Mouse (Mus musculus) limb, embryonic 13.5 days (tissue): Measurements from ENCODE around the gene Aph1b. TPM values are rescaled to one million over a fixed set of nuclear protein-coding genes. Genes with fewer than 3 reads are reported as not detected.
"Not testable (repeated sequence)": the region's sequence is repeated elsewhere in the genome, so short reads cannot be mapped to it uniquely, and the experiment has no call there.

Source experiments
- ATAC-seq: fragments of 200-750 bp; cut with Nextera tagmentation; 2 replicates; pipeline ENCODE4 v1.8.0; 2017; ENCODE audit warnings: low read depth, moderate number of reproducible peaks, moderate TSS enrichment; ENCODE audit not compliant: low FRiP score
- H3K27ac ChIP-seq: fragments of 300-500 bp; sonication (generic); 2 replicates; pipeline ENCODE4 v1.5.1; 2015; ENCODE audit warnings: inconsistent platforms, mild to moderate bottlenecking, moderate library complexity
- H3K27me3 ChIP-seq: fragments of 300-500 bp; sonication (generic); 2 replicates; pipeline ENCODE4 v1.6.1; 2015; ENCODE audit warnings: mild to moderate bottlenecking, inconsistent platforms
- H3K36me3 ChIP-seq: fragments of 300-500 bp; sonication (generic); 2 replicates; pipeline ENCODE4 v1.6.1; 2015; ENCODE audit warnings: inconsistent platforms, mild to moderate bottlenecking, moderate library complexity
- H3K4me1 ChIP-seq: fragments of 300-500 bp; sonication (generic); 2 replicates; pipeline ENCODE4 v1.6.1; 2015; ENCODE audit warnings: inconsistent platforms
- H3K4me2 ChIP-seq: fragments of 300-500 bp; sonication (generic); replicated peaks from 2 replicates; pipeline ENCODE4 v1.6.1; 2015; ENCODE audit warnings: inconsistent platforms, mild to moderate bottlenecking, moderate library complexity
- H3K4me3 ChIP-seq: fragments of 300-500 bp; sonication (generic); 2 replicates; pipeline ENCODE4 v1.5.1; 2015; ENCODE audit warnings: moderate library complexity, mild to moderate bottlenecking, inconsistent platforms
- H3K9ac ChIP-seq: fragments of 300-500 bp; sonication (generic); 2 replicates; pipeline ENCODE4 v1.6.1; 2015; ENCODE audit warnings: mild to moderate bottlenecking, inconsistent platforms
- H3K9me3 ChIP-seq: fragments of 300-500 bp; sonication (generic); 2 replicates; pipeline ENCODE4 v1.6.1; 2016; ENCODE audit warnings: inconsistent platforms
- WGBS: fragments of 180-500 bp; shearing (Covaris S2); methylation state at CpG from one replicate; pipeline ENCODE4 v1.1.7; 2015; 5-methylcytosine and 5-hydroxymethylcytosine counted together
- polyA plus RNA-seq: library from polyadenylated mRNA; unstranded; fragments of >200 nt; fragmentation: Nextera tagmentation; extraction: Ambion mirVana; gene quantifications from 2 replicates; pipeline ENCODE4 v1.2.1, GENCODE M21; 2015

Aph1b gene
- polyA plus RNA-seq, 1 experiment from 2014 or later = 10.8 TPM

- 63% methylated on average over 5 of the region's 5 CpGs for WGBS
- H3K9ac ChIP-seq = peak within 1 kb of the TSS; percentile 80
- H3K4me1 ChIP-seq = peaks cover 14% of the 10 kb centered on the region
- ATAC-seq = no peak
- H3K9me3 ChIP-seq = no peaks in the 10 kb centered on the region
- H3K27ac ChIP-seq = peak within 1 kb of the TSS; percentile 34; the same call in 1 of the 2 replicates
- H3K4me3 ChIP-seq = peak within 1 kb of the TSS; percentile 69
- H3K36me3 ChIP-seq = no peaks in the 10 kb centered on the region
- H3K27me3 ChIP-seq = 0 out of 2 replicates have a peak, but pooled peaks cover 3% of the 10 kb centered on the region
- peak within 1 kb of the TSS; percentile 86 for H3K4me2 ChIP-seq
These were observed 1.4 kb upstream of the Aph1b start, which contains the start of gene Gm10647 for GRCm38 (mm10) chr9:66796739-66797138. Gm10647 (plus strand) TSS chr9:66797039.

GRCm38 (mm10) chr9:66794629-66795463 is 444 bp downstream of the Aph1b start:
- Histone ChIP-seq H3K36me3 (peaks cover 6% of the 10 kb centered on the region; the same call in 1 of the 2 replicates), H3K9me3 (no peaks in the 10 kb centered on the region)
- ATAC-seq = peak; percentile 22; the same call in 1 of the 2 replicates

GRCm38 (mm10) chr9:66787821-66788220 is 7.5 kb downstream of the Aph1b start:
- Histone ChIP-seq H3K4me3 (no peak overlapping the region), H3K27me3 (no peaks in the 10 kb centered on the region), H3K9me3 (no peaks in the 10 kb centered on the region), H3K4me2 (no peak overlapping the region), H3K4me1 (no peaks in the 10 kb centered on the region), H3K36me3 (peaks cover 14% of the 10 kb centered on the region), H3K27ac (no peak overlapping the region), H3K9ac (no peak overlapping the region)
- 6% methylated on average over 2 of the region's 2 CpGs for WGBS
- no peak for ATAC-seq

More at GRCm38 (mm10) chr9:66794629-66795463, 444 bp downstream of the Aph1b start:
- H3K9ac ChIP-seq = peak overlapping the region; percentile 80
- WGBS = 2% methylated on average over 43 of the region's 43 CpGs
- peak overlapping the region; percentile 59; the same call in 1 of the 2 replicates for H3K27ac ChIP-seq
- peaks cover 12% of the 10 kb centered on the region for H3K4me1 ChIP-seq
- peak overlapping the region; percentile 86 for H3K4me2 ChIP-seq
- H3K4me3 ChIP-seq = peak overlapping the region; percentile 69
- H3K27me3 ChIP-seq = no peaks in the 10 kb centered on the region

- 86% methylated on average over 2 of the region's 3 CpGs for WGBS
- H3K9me3 ChIP-seq, ATAC-seq, H3K4me2 ChIP-seq, H3K27me3 ChIP-seq, H3K9ac ChIP-seq, H3K36me3 ChIP-seq, H3K27ac ChIP-seq, H3K4me3 ChIP-seq, H3K4me1 ChIP-seq: not testable (repeated sequence)
These were observed 10.7 kb downstream of the Aph1b start for GRCm38 (mm10) chr9:66784552-66784951.

GRCm38 (mm10) chr9:66770701-66771100 is 24.6 kb downstream of the Aph1b start:
- Histone ChIP-seq H3K27me3 (no peaks in the 10 kb centered on the region), H3K4me1 (no peaks in the 10 kb centered on the region), H3K4me3 (no peak overlapping the region), H3K36me3 (no peaks in the 10 kb centered on the region), H3K9me3 (no peaks in the 10 kb centered on the region), H3K9ac (no peak overlapping the region), H3K4me2 (no peak overlapping the region), H3K27ac (no peak overlapping the region)
- ATAC-seq = no peak

- Histone ChIP-seq H3K4me3 (no peak overlapping the region), H3K27me3 (no peaks in the 10 kb centered on the region), H3K36me3 (peaks cover 4% of the 10 kb centered on the region; the same call in 1 of the 2 replicates), H3K9ac (no peak overlapping the region), H3K9me3 (no peaks in the 10 kb centered on the region), H3K4me2 (no peak overlapping the region), H3K27ac (no peak overlapping the region), H3K4me1 (no peaks in the 10 kb centered on the region)
- WGBS = 67% methylated on average over 3 of the region's 3 CpGs
- no peak for ATAC-seq
These were observed 26.0 kb downstream of the Aph1b start for GRCm38 (mm10) chr9:66769275-66769674.

GRCm38 (mm10) chr9:66768721-66769120 is 26.6 kb downstream of the Aph1b start:
- WGBS = 83% methylated on average over 1 of the region's 1 CpGs
- no peak overlapping the region for H3K27ac ChIP-seq
- H3K4me1 ChIP-seq = no peaks in the 10 kb centered on the region
- no peaks in the 10 kb centered on the region for H3K9me3 ChIP-seq
- H3K27me3 ChIP-seq = no peaks in the 10 kb centered on the region
- H3K36me3 ChIP-seq = peaks cover 5% of the 10 kb centered on the region; the same call in 1 of the 2 replicates
- H3K4me2 ChIP-seq = no peak overlapping the region
- no peak overlapping the region for H3K4me3 ChIP-seq
- H3K9ac ChIP-seq = no peak overlapping the region
- no peak for ATAC-seq

- Histone ChIP-seq H3K27me3 (no peaks in the 10 kb centered on the region), H3K27ac (no peak overlapping the region), H3K4me1 (no peaks in the 10 kb centered on the region), H3K4me2 (no peak overlapping the region), H3K36me3 (peaks cover 5% of the 10 kb centered on the region; the same call in 1 of the 2 replicates), H3K9ac (no peak overlapping the region), H3K4me3 (no peak overlapping the region), H3K9me3 (no peaks in the 10 kb centered on the region)
- 77% methylated on average over 1 of the region's 1 CpGs for WGBS
- ATAC-seq = no peak
These were observed 34.3 kb downstream of the Aph1b start for GRCm38 (mm10) chr9:66760991-66761390.

GRCm38 (mm10) chr9:66752849-66753248 is 42.4 kb downstream of the Aph1b start:
- no peaks in the 10 kb centered on the region for H3K27me3 ChIP-seq
- H3K4me1 ChIP-seq = no peaks in the 10 kb centered on the region
- H3K9ac ChIP-seq = no peak overlapping the region
- WGBS = 79% methylated on average over 6 of the region's 6 CpGs
- no peak overlapping the region for H3K4me2 ChIP-seq
- no peak for ATAC-seq
- no peak overlapping the region for H3K27ac ChIP-seq
- H3K4me3 ChIP-seq = no peak overlapping the region
- peaks cover 7% of the 10 kb centered on the region for H3K36me3 ChIP-seq
- no peaks in the 10 kb centered on the region for H3K9me3 ChIP-seq

GRCm38 (mm10) chr9:66748390-66748789 is 46.9 kb downstream of the Aph1b start:
- ATAC-seq = no peak

GRCm38 (mm10) chr9:66744531-66744930 is 50.8 kb downstream of the Aph1b start:
- Histone ChIP-seq H3K4me1 (peaks cover 17% of the 10 kb centered on the region), H3K4me2 (no peak overlapping the region), H3K27me3 (no peaks in the 10 kb centered on the region), H3K9me3 (no peaks in the 10 kb centered on the region), H3K27ac (no peak overlapping the region), H3K4me3 (no peak overlapping the region), H3K9ac (no peak overlapping the region), H3K36me3 (peaks cover 6% of the 10 kb centered on the region; the same call in 1 of the 2 replicates)
- no peak for ATAC-seq
- WGBS = 86% methylated on average over 2 of the region's 2 CpGs

More at GRCm38 (mm10) chr9:66748390-66748789, 46.9 kb downstream of the Aph1b start:
- Histone ChIP-seq H3K27me3 (no peaks in the 10 kb centered on the region), H3K9ac (no peak overlapping the region), H3K4me3 (no peak overlapping the region), H3K27ac (no peak overlapping the region), H3K36me3 (peaks cover 8% of the 10 kb centered on the region), H3K4me1 (no peaks in the 10 kb centered on the region), H3K4me2 (no peak overlapping the region), H3K9me3 (no peaks in the 10 kb centered on the region)
- 74% methylated on average over 15 of the region's 15 CpGs for WGBS

- Histone ChIP-seq H3K9me3 (no peaks in the 10 kb centered on the region), H3K4me1 (peaks cover 20% of the 10 kb centered on the region), H3K4me3 (no peak overlapping the region), H3K36me3 (no peaks in the 10 kb centered on the region), H3K27me3 (no peaks in the 10 kb centered on the region), H3K4me2 (no peak overlapping the region), H3K9ac (no peak overlapping the region), H3K27ac (no peak overlapping the region)
- ATAC-seq = no peak
- 66% methylated on average over 7 of the region's 7 CpGs for WGBS
These were observed 55.8 kb downstream of the Aph1b start for GRCm38 (mm10) chr9:66739516-66739915.
